Mouse (Mus musculus) bone marrow, adult 2 months (tissue): ENCODE data around the gene Ctnnbl1. TPM values are rescaled to one million over a fixed set of nuclear protein-coding genes. Genes with fewer than 3 reads are reported as not detected.
A peak's percentile ranks its signal among the peaks of the same experiment; 100 is the strongest.

Source experiments
- H3K27ac ChIP-seq: fragments of 200-500 bp; 2 replicates; pipeline ENCODE4 v1.5.1; 2012; ENCODE audit warnings: low read depth, mild to moderate bottlenecking, control low read depth, inconsistent platforms, low read length; ENCODE audit not compliant: control insufficient read depth, poor library complexity, insufficient read depth
- H3K4me1 ChIP-seq: fragments of 200-500 bp; 2 replicates; pipeline ENCODE4 v1.6.1; 2011; ENCODE audit warnings: low read length; ENCODE audit not compliant: control insufficient read depth, insufficient read depth
- H3K4me3 ChIP-seq: fragments of 200-500 bp; replicated peaks from 2 replicates; pipeline ENCODE3; 2011; ENCODE audit warnings: mild to moderate bottlenecking, low read depth, low read length, control low read depth; ENCODE audit not compliant: control insufficient read depth
- CTCF ChIP-seq: fragments of 200-500 bp; IDR thresholded peaks from 2 replicates; pipeline ENCODE4 v1.5.1; 2011; ENCODE audit warnings: low read length, control low read depth; ENCODE audit not compliant: control insufficient read depth, insufficient read depth
- POLR2A ChIP-seq: fragments of 200-500 bp; IDR thresholded peaks from 2 replicates; pipeline ENCODE4 v1.6.1; 2011; ENCODE audit warnings: low read depth, mild to moderate bottlenecking, control low read depth, low read length, borderline replicate concordance; ENCODE audit not compliant: control insufficient read depth
- WGBS: fragments of 180-500 bp; shearing (Covaris S2); methylation state at CpG from one replicate; pipeline ENCODE4 v1.1.7; 2018; 5-methylcytosine and 5-hydroxymethylcytosine counted together
- polyA plus RNA-seq: library from polyadenylated mRNA; stranded (reverse); fragments of >200 nt; gene quantifications from 2 replicates; pipeline ENCODE4 v1.2.4, GENCODE M21; 2011; ENCODE audit warnings: low replicate concordance; ENCODE audit not compliant: missing spikeins, insufficient read depth, insufficient read length

The Ctnnbl1 gene
- polyA plus RNA-seq, 1 experiment, result 17.4 TPM

- H3K4me1 ChIP-seq, result no peaks in the 10 kb centered on the region; the same call in 1 of the 2 replicates
- H3K4me3 ChIP-seq, result no peak overlapping the region
- 93% methylated on average over 5 of the region's 5 CpGs for WGBS
- TF ChIP-seq POLR2A (no peak), CTCF (no peak)
- no peak overlapping the region for H3K27ac ChIP-seq
Observed at GRCm38 (mm10) chr2:157802666-157803065, 65.5 kb downstream of the Ctnnbl1 start.

GRCm38 (mm10) chr2:157804388-157804787 lies 67.2 kb downstream of the Ctnnbl1 start:
- TF ChIP-seq POLR2A (no peak), CTCF (no peak)
- Histone ChIP-seq H3K27ac (no peak overlapping the region), H3K4me3 (no peak overlapping the region), H3K4me1 (peaks cover 4% of the 10 kb centered on the region)
- 82% methylated on average over 3 of the region's 3 CpGs for WGBS

DNA sequence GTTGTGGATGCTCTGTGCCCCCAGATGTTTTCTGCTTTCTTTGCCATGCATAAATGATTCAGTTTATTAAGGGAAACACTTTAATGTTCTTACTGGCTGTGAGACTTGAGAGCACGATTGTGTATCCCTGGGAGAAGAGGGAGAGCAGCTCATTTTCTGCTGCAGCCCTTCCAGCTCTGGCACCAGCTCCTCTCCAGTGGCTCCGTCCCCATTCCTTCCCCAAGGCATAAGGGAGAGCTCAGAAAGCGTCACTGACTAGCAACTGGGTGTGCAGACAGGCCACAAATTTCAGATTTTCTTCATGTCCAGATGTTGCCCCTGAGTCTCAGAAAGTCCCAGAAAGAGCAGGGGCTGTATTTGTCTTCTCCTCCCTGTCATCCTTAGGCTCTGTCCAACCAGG lies 67.9 kb downstream of the Ctnnbl1 start:
- H3K27ac ChIP-seq, result no peak overlapping the region
- no peak overlapping the region for H3K4me3 ChIP-seq
- TF ChIP-seq POLR2A (no peak), CTCF (no peak)
- 84% methylated on average over 3 of the region's 3 CpGs for WGBS
- H3K4me1 ChIP-seq, result peaks cover 5% of the 10 kb centered on the region

- no peak overlapping the region for H3K4me3 ChIP-seq
- peaks cover 5% of the 10 kb centered on the region for H3K4me1 ChIP-seq
- H3K27ac ChIP-seq, result no peak overlapping the region
- WGBS, result 60% methylated on average over 4 of the region's 4 CpGs
- TF ChIP-seq POLR2A, result no peak
- no peak for TF ChIP-seq CTCF
Observed at GRCm38 (mm10) chr2:157807076-157807475, 69.9 kb downstream of the Ctnnbl1 start.

DNA sequence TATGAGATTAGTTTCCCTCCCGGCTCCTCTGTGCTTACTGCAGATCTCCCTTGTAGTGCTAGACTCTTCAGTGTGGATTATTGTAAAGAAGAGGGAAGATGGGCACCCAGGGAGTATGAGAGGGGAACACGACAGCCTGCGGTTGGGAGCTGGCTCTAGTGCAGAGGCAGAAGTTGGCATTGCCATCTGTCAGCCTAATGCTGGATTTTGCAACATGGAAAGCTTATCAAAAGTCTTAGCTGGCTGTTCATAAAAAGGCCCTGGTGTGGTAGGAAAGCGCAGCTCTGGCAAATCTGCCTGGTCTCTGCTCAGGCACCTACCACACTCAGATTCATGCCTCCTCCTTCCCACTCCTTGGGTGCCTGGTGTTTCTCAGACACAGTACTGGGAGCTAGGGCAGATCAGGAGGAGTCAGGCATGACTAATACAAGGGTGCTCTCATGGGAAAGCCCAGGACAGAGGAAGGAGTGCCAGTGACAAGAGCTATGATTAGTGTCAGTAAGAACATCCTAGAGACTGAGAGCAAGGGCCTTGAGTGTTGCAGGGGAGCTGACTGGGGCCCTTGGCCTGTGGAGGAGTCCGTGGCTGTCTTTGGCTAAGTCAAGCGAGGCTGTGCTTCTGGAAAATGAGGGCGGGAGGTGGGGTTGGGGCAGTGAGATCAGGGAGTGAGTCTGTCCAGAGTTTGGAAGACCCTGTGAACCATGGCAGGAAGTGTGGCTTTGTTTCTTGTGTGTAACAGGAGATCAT lies 70.6 kb downstream of the Ctnnbl1 start:
- H3K4me3 ChIP-seq, result no peak overlapping the region
- WGBS, result 70% methylated on average over 7 of the region's 7 CpGs
- peaks cover 5% of the 10 kb centered on the region for H3K4me1 ChIP-seq
- peak overlapping the region; percentile 45 for H3K27ac ChIP-seq
- TF ChIP-seq CTCF, result no peak
- TF ChIP-seq POLR2A, result no peak

- TF ChIP-seq CTCF, result no peak
- no peak for TF ChIP-seq POLR2A
- 63% methylated on average over 7 of the region's 7 CpGs for WGBS
- Histone ChIP-seq H3K4me1 (peaks cover 5% of the 10 kb centered on the region), H3K4me3 (no peak overlapping the region), H3K27ac (peak overlapping the region; percentile 45)
Observed at GRCm38 (mm10) chr2:157808368-157808923, 71.2 kb downstream of the Ctnnbl1 start.

DNA sequence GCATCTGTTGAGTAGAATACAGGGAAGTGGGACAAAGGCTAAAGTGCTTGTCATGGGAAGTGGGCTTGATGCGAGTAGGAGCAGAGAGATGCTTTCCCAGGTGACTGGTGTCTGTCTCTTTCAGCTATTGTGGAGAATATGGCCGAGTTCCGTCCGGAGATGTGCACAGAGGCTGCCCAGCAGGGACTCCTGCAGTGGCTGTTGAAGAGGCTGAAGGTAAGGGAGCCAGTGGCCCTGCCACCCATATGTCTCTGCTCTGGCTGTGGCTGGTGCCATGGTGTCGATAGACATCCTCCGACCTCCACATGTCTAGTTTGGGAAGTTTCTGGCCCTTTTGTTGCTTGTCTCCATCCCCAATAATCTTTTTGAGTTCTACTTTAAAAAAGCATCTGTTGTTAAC lies 72.1 kb downstream of the Ctnnbl1 start:
- Histone ChIP-seq H3K4me1 (peaks cover 5% of the 10 kb centered on the region), H3K4me3 (no peak overlapping the region), H3K27ac (no peak overlapping the region)
- WGBS, result 80% methylated on average over 6 of the region's 6 CpGs
- TF ChIP-seq POLR2A, result no peak
- TF ChIP-seq CTCF, result no peak

GRCm38 (mm10) chr2:157810749-157811148 lies 73.5 kb downstream of the Ctnnbl1 start:
- H3K4me3 ChIP-seq, result no peak overlapping the region
- H3K4me1 ChIP-seq, result peaks cover 6% of the 10 kb centered on the region
- H3K27ac ChIP-seq, result no peak overlapping the region
- 83% methylated on average over 1 of the region's 1 CpGs for WGBS
- TF ChIP-seq POLR2A (no peak), CTCF (no peak)

DNA sequence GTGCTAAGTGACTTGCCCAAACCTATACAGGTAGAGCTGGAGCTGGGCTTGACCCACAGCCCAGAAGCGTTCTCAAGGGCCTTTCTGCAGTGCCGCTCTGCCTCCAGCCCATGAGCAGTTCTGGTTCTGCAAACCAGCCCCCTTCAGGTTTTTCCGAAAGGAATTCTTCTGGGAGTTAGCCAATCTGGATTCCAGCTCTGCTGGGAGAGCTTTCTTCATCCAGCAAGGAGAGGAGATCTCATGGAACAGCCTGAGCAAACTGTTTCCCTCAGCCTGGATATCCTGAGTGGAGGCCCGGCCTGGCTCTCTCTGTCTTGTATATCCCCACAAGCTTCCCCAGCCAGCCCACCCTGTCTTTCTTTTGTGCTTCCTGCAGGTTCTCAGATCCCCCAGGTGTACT lies 75.9 kb downstream of the Ctnnbl1 start:
- H3K4me3 ChIP-seq, result no peak overlapping the region
- TF ChIP-seq CTCF (no peak), POLR2A (no peak)
- H3K27ac ChIP-seq, result no peak overlapping the region
- WGBS, result 86% methylated on average over 4 of the region's 4 CpGs
- peaks cover 4% of the 10 kb centered on the region for H3K4me1 ChIP-seq
